Mouse (Mus musculus) G1E (cell line): Measurements from ENCODE around the gene Dhdds.

Source experiments
- CTCF ChIP-seq: IDR thresholded peaks from 2 replicates; pipeline ENCODE4 v1.5.1; 2012; ENCODE audit warnings: low read depth, low read length, inconsistent platforms, mixed read lengths
- GATA1 ChIP-seq: IDR thresholded peaks from 2 replicates; pipeline ENCODE4 v1.6.1; 2012; ENCODE audit warnings: borderline replicate concordance, low read length, inconsistent platforms, mixed read lengths
- POLR2AphosphoS5 ChIP-seq: IDR thresholded peaks from 2 replicates; pipeline ENCODE4 v1.6.1; 2012; ENCODE audit warnings: low read depth, low read length, inconsistent platforms; ENCODE audit not compliant: insufficient replicate concordance

- peak; percentile 46; the same call in 1 of the 2 replicates for TF ChIP-seq CTCF
- TF ChIP-seq GATA1: no peak
- no peak for TF ChIP-seq POLR2AphosphoS5
Measured at GRCm38 (mm10) chr4:133931349-133931748, 69.4 kb downstream of the Dhdds start.
